Mouse (Mus musculus): ENCODE measurements at regions not wholly inside any gene's neighbourhood (a gene's known extent, or its start where the extent isn't known, plus 50 kb on each side); places are given as distances from the start of the nearest gene placed in this dataset.

GRCm38 (mm10) chr11:71440392-71440791 is 209.9 kb upstream of the Nlrp1b start:
- H3K9ac ChIP-seq = no peak overlapping the region
- peak overlapping the region; percentile 39 for H3K4me2 ChIP-seq (replicated peaks)
- no peak overlapping the region for H3K27ac ChIP-seq
- H3K27me3 ChIP-seq = 0 out of 2 replicates have a peak, but pooled peaks cover 6% of the 10 kb centered on the region
- 0 out of 2 replicates have a peak overlapping the region, but pooled peaks have one; percentile 5 for H3K4me3 ChIP-seq
- H3K36me3 ChIP-seq = no peaks in the 10 kb centered on the region
- 0 out of 2 replicates have a peak, but pooled peaks cover 6% of the 10 kb centered on the region for H3K4me1 ChIP-seq
- ATAC-seq (ENCODE audit: insufficient number of reproducible peaks, insufficient read depth, low FRiP score, low TSS enrichment) = no peak
- no peaks in the 10 kb centered on the region for H3K9me3 ChIP-seq
- WGBS = 51% methylated on average over 10 of the region's 10 CpGs

- ATAC-seq (ENCODE audit: insufficient number of reproducible peaks, insufficient read depth, low FRiP score, low TSS enrichment) = no peak
- Histone ChIP-seq H3K4me1 (0 out of 2 replicates have a peak, but pooled peaks cover 6% of the 10 kb centered on the region), H3K4me3 (no peak overlapping the region), H3K27ac (no peak overlapping the region), H3K36me3 (no peaks in the 10 kb centered on the region), H3K27me3 (0 out of 2 replicates have a peak, but pooled peaks cover 6% of the 10 kb centered on the region), H3K4me2 (replicated peaks) (no peak overlapping the region), H3K9ac (no peak overlapping the region), H3K9me3 (no peaks in the 10 kb centered on the region)
- 51% methylated on average over 6 of the region's 6 CpGs for WGBS
These were observed 213.5 kb upstream of the Nlrp1b start for GRCm38 (mm10) chr11:71444056-71444455.

GRCm38 (mm10) chr11:71446641-71447040 is 216.1 kb upstream of the Nlrp1b start:
- H3K9ac ChIP-seq = no peak overlapping the region
- no peaks in the 10 kb centered on the region for H3K4me1 ChIP-seq
- ATAC-seq (ENCODE audit: insufficient number of reproducible peaks, insufficient read depth, low FRiP score, low TSS enrichment) = no peak
- H3K27me3 ChIP-seq = no peaks in the 10 kb centered on the region
- no peak overlapping the region for H3K4me3 ChIP-seq
- WGBS = 64% methylated on average over 5 of the region's 5 CpGs
- H3K36me3 ChIP-seq = no peaks in the 10 kb centered on the region
- H3K27ac ChIP-seq = no peak overlapping the region
- H3K4me2 ChIP-seq (replicated peaks) = no peak overlapping the region
- H3K9me3 ChIP-seq = no peaks in the 10 kb centered on the region

- H3K36me3 ChIP-seq = no peaks in the 10 kb centered on the region
- no peak for ATAC-seq (ENCODE audit: insufficient number of reproducible peaks, insufficient read depth, low FRiP score, low TSS enrichment)
- H3K9ac ChIP-seq = no peak overlapping the region
- H3K9me3 ChIP-seq = no peaks in the 10 kb centered on the region
- no peak overlapping the region for H3K4me3 ChIP-seq
- no peak overlapping the region for H3K27ac ChIP-seq
- H3K4me1 ChIP-seq = no peaks in the 10 kb centered on the region
- H3K4me2 ChIP-seq (replicated peaks) = no peak overlapping the region
- H3K27me3 ChIP-seq = no peaks in the 10 kb centered on the region
- WGBS = 61% methylated on average over 10 of the region's 10 CpGs
These were observed 217.6 kb upstream of the Nlrp1b start for GRCm38 (mm10) chr11:71447841-71448745.

- H3K27me3 ChIP-seq = no peaks in the 10 kb centered on the region
- no peaks in the 10 kb centered on the region for H3K4me1 ChIP-seq
- no peak for ATAC-seq (ENCODE audit: insufficient number of reproducible peaks, insufficient read depth, low FRiP score, low TSS enrichment)
- no peak overlapping the region for H3K4me3 ChIP-seq
- 81% methylated on average over 3 of the region's 3 CpGs for WGBS
- H3K9me3 ChIP-seq = no peaks in the 10 kb centered on the region
- no peak overlapping the region for H3K27ac ChIP-seq
- H3K4me2 ChIP-seq (replicated peaks) = no peak overlapping the region
- no peak overlapping the region for H3K9ac ChIP-seq
- no peaks in the 10 kb centered on the region for H3K36me3 ChIP-seq
These were observed 249.6 kb upstream of the Nlrp1b start for GRCm38 (mm10) chr11:71480094-71480493.

- Histone ChIP-seq H3K4me3 (no peak overlapping the region), H3K27ac (no peak overlapping the region), H3K9ac (no peak overlapping the region), H3K4me2 (replicated peaks) (no peak overlapping the region), H3K36me3 (no peaks in the 10 kb centered on the region), H3K9me3 (no peaks in the 10 kb centered on the region), H3K4me1 (no peaks in the 10 kb centered on the region), H3K27me3 (no peaks in the 10 kb centered on the region)
- 34% methylated on average over 5 of the region's 5 CpGs for WGBS
- no peak for ATAC-seq (ENCODE audit: insufficient number of reproducible peaks, insufficient read depth, low FRiP score, low TSS enrichment)
These were observed 251.9 kb upstream of the Wscd1 start for GRCm38 (mm10) chr11:71497863-71498262.

- Histone ChIP-seq H3K36me3 (no peaks in the 10 kb centered on the region), H3K27ac (no peak overlapping the region), H3K4me1 (no peaks in the 10 kb centered on the region), H3K4me3 (no peak overlapping the region), H3K9ac (no peak overlapping the region), H3K4me2 (replicated peaks) (no peak overlapping the region), H3K27me3 (no peaks in the 10 kb centered on the region), H3K9me3 (no peaks in the 10 kb centered on the region)
- ATAC-seq (ENCODE audit: insufficient number of reproducible peaks, insufficient read depth, low FRiP score, low TSS enrichment) = no peak
- 75% methylated on average over 3 of the region's 3 CpGs for WGBS
These were observed 251.4 kb upstream of the Wscd1 start for GRCm38 (mm10) chr11:71498299-71498698.

- Histone ChIP-seq H3K4me1 (no peaks in the 10 kb centered on the region), H3K4me3 (no peak overlapping the region), H3K36me3 (no peaks in the 10 kb centered on the region), H3K9ac (no peak overlapping the region), H3K27ac (no peak overlapping the region), H3K27me3 (no peaks in the 10 kb centered on the region), H3K9me3 (no peaks in the 10 kb centered on the region), H3K4me2 (replicated peaks) (no peak overlapping the region)
- ATAC-seq (ENCODE audit: insufficient number of reproducible peaks, insufficient read depth, low FRiP score, low TSS enrichment) = no peak
- WGBS = 59% methylated on average over 3 of the region's 3 CpGs
These were observed 247.6 kb upstream of the Wscd1 start for GRCm38 (mm10) chr11:71502156-71502555.

- no peaks in the 10 kb centered on the region for H3K27me3 ChIP-seq
- H3K4me2 ChIP-seq (replicated peaks) = no peak overlapping the region
- H3K9me3 ChIP-seq = no peaks in the 10 kb centered on the region
- 52% methylated on average over 15 of the region's 15 CpGs for WGBS
- no peak for ATAC-seq (ENCODE audit: insufficient number of reproducible peaks, insufficient read depth, low FRiP score, low TSS enrichment)
- H3K36me3 ChIP-seq = no peaks in the 10 kb centered on the region
- H3K4me3 ChIP-seq = no peak overlapping the region
- no peak overlapping the region for H3K9ac ChIP-seq
- peaks cover 7% of the 10 kb centered on the region; the same call in 1 of the 2 replicates for H3K4me1 ChIP-seq
- no peak overlapping the region for H3K27ac ChIP-seq
These were observed 237.3 kb upstream of the Wscd1 start for GRCm38 (mm10) chr11:71512271-71513066.

GRCm38 (mm10) chr11:71513067-71513350 is 236.7 kb upstream of the Wscd1 start:
- no peaks in the 10 kb centered on the region for H3K27me3 ChIP-seq
- no peaks in the 10 kb centered on the region for H3K36me3 ChIP-seq
- no peak overlapping the region for H3K4me3 ChIP-seq
- no peak overlapping the region for H3K9ac ChIP-seq
- H3K9me3 ChIP-seq = no peaks in the 10 kb centered on the region
- H3K4me1 ChIP-seq = peaks cover 7% of the 10 kb centered on the region; the same call in 1 of the 2 replicates
- no peak overlapping the region for H3K27ac ChIP-seq
- ATAC-seq (ENCODE audit: insufficient number of reproducible peaks, insufficient read depth, low FRiP score, low TSS enrichment) = no peak
- no peak overlapping the region for H3K4me2 ChIP-seq (replicated peaks)
- 55% methylated on average over 3 of the region's 3 CpGs for WGBS

GRCm38 (mm10) chr11:71515264-71515663 is 234.5 kb upstream of the Wscd1 start:
- H3K4me1 ChIP-seq = peaks cover 7% of the 10 kb centered on the region; the same call in 1 of the 2 replicates
- H3K4me3 ChIP-seq = no peak overlapping the region
- no peak overlapping the region for H3K4me2 ChIP-seq (replicated peaks)
- ATAC-seq (ENCODE audit: insufficient number of reproducible peaks, insufficient read depth, low FRiP score, low TSS enrichment) = no peak
- no peaks in the 10 kb centered on the region for H3K27me3 ChIP-seq
- no peak overlapping the region for H3K27ac ChIP-seq
- H3K9me3 ChIP-seq = no peaks in the 10 kb centered on the region
- WGBS = 32% methylated on average over 6 of the region's 6 CpGs
- no peak overlapping the region for H3K9ac ChIP-seq
- H3K36me3 ChIP-seq = no peaks in the 10 kb centered on the region

- H3K9me3 ChIP-seq = no peaks in the 10 kb centered on the region
- H3K4me2 ChIP-seq (replicated peaks) = no peak overlapping the region
- H3K4me3 ChIP-seq = no peak overlapping the region
- ATAC-seq (ENCODE audit: insufficient number of reproducible peaks, insufficient read depth, low FRiP score, low TSS enrichment) = no peak
- H3K9ac ChIP-seq = no peak overlapping the region
- peaks cover 7% of the 10 kb centered on the region; the same call in 1 of the 2 replicates for H3K4me1 ChIP-seq
- H3K27me3 ChIP-seq = no peaks in the 10 kb centered on the region
- H3K36me3 ChIP-seq = no peaks in the 10 kb centered on the region
- H3K27ac ChIP-seq = no peak overlapping the region
- WGBS = 25% methylated on average over 5 of the region's 5 CpGs
These were observed 232.3 kb upstream of the Wscd1 start for GRCm38 (mm10) chr11:71517377-71517776.

Data from embryonic facial prominence, embryonic 12.5 days (tissue).